Mouse (Mus musculus) liver (tissue): Measurements from ENCODE around the gene Il3.
"Not testable (repeated sequence)": the region's sequence is repeated elsewhere in the genome, so short reads cannot be mapped to it uniquely, and the experiment has no call there.

Experiments used
- DNase-seq: peaks from one replicate; pipeline ENCODE4 v3.0.0-alpha.2; 2020; ENCODE audit warnings: mixed read lengths

The Il3 gene

GRCm38 (mm10) chr11:54267177-54267576 lies at the start of gene Il3:
TSS of gene Il3 (minus strand) at chr11:54267277.
- DNase-seq: no peak

- DNase-seq: no peak
These were observed 48.3 kb upstream of the Il3 start for GRCm38 (mm10) chr11:54315336-54315735.

GRCm38 (mm10) chr11:54314740-54315139 lies 47.7 kb upstream of the Il3 start:
- peak; percentile 51 for DNase-seq

- no peak for DNase-seq
These were observed 46.6 kb upstream of the Il3 start for GRCm38 (mm10) chr11:54313391-54314360.

GRCm38 (mm10) chr11:54312603-54313002 lies 45.5 kb upstream of the Il3 start:
- DNase-seq: no peak

- DNase-seq: no peak
These were observed 44.9 kb upstream of the Il3 start for GRCm38 (mm10) chr11:54312021-54312420.

- no peak for DNase-seq
These were observed 43.5 kb upstream of the Il3 start for GRCm38 (mm10) chr11:54310588-54310987.

GRCm38 (mm10) chr11:54307139-54307816 lies 40.2 kb upstream of the Il3 start:
- peak; percentile 38 for DNase-seq

GRCm38 (mm10) chr11:54305331-54305730 lies 38.3 kb upstream of the Il3 start:
- no peak for DNase-seq

- DNase-seq: no peak
These were observed 37.4 kb upstream of the Il3 start for GRCm38 (mm10) chr11:54304471-54304873.

GRCm38 (mm10) chr11:54303728-54304470 lies 36.8 kb upstream of the Il3 start, which contains the start of gene Acsl6:
TSS of gene Acsl6 (plus strand) at chr11:54303798.
- no peak for DNase-seq

GRCm38 (mm10) chr11:54303076-54303727 lies 36.1 kb upstream of the Il3 start:
- DNase-seq: peak; percentile 51

GRCm38 (mm10) chr11:54302606-54303005 lies 35.5 kb upstream of the Il3 start:
- no peak for DNase-seq

GRCm38 (mm10) chr11:54301994-54302393 lies 34.9 kb upstream of the Il3 start:
- no peak for DNase-seq

- DNase-seq: no peak
These were observed 31.7 kb upstream of the Il3 start for GRCm38 (mm10) chr11:54298777-54299176.

GRCm38 (mm10) chr11:54297471-54297870 lies 30.4 kb upstream of the Il3 start:
- not testable (repeated sequence) for DNase-seq

GRCm38 (mm10) chr11:54296734-54297133 lies 29.7 kb upstream of the Il3 start:
- DNase-seq: no peak

- no peak for DNase-seq
These were observed 28.9 kb upstream of the Il3 start for GRCm38 (mm10) chr11:54295971-54296370.

- DNase-seq: no peak
These were observed 27.1 kb upstream of the Il3 start for GRCm38 (mm10) chr11:54293980-54294807.

GRCm38 (mm10) chr11:54292163-54292562 lies 25.1 kb upstream of the Il3 start:
- DNase-seq: no peak

GRCm38 (mm10) chr11:54287821-54288453 lies 20.9 kb upstream of the Il3 start:
- no peak for DNase-seq
